Mouse (Mus musculus) hindbrain, embryonic 16.5 days (tissue): ENCODE data around the gene L3mbtl3. TPM values are rescaled to one million over a fixed set of nuclear protein-coding genes. Genes with fewer than 3 reads are reported as not detected.

Experiments
- ATAC-seq: fragments of 200-750 bp; cut with Nextera tagmentation; 2 replicates; pipeline ENCODE4 v1.8.0; 2017; ENCODE audit warnings: moderate TSS enrichment, moderate library complexity
- H3K27ac ChIP-seq: fragments of 300-500 bp; sonication (generic); 2 replicates; pipeline ENCODE4 v1.5.1; 2014; ENCODE audit warnings: low read depth, mild to moderate bottlenecking, control low read depth, low read length, moderate library complexity
- H3K27me3 ChIP-seq: fragments of 300-500 bp; sonication (generic); replicated peaks from 2 replicates; pipeline ENCODE4 v1.6.1; 2014; ENCODE audit warnings: low read length; ENCODE audit not compliant: control insufficient read depth, insufficient read depth
- H3K36me3 ChIP-seq: fragments of 300-500 bp; sonication (generic); 2 replicates; pipeline ENCODE4 v1.6.1; 2014; ENCODE audit warnings: mild to moderate bottlenecking, low read length, moderate library complexity, mixed read lengths; ENCODE audit not compliant: control insufficient read depth, insufficient read depth
- H3K4me1 ChIP-seq: fragments of 300-500 bp; sonication (generic); 2 replicates; pipeline ENCODE4 v1.6.1; 2014; ENCODE audit warnings: low read depth, low read length; ENCODE audit not compliant: control insufficient read depth, insufficient read depth
- H3K4me2 ChIP-seq: fragments of 300-500 bp; sonication (generic); 2 replicates; pipeline ENCODE4 v1.6.1; 2014; ENCODE audit warnings: mild to moderate bottlenecking, low read length, control low read depth, moderate library complexity
- H3K4me3 ChIP-seq: fragments of 300-500 bp; sonication (generic); 2 replicates; pipeline ENCODE4 v1.5.1; 2014; ENCODE audit warnings: mild to moderate bottlenecking, low read length, control low read depth, moderate library complexity
- H3K9ac ChIP-seq: fragments of 300-500 bp; sonication (generic); 2 replicates; pipeline ENCODE4 v1.6.1; 2014; ENCODE audit warnings: low read depth, mild to moderate bottlenecking, control low read depth, low read length, moderate library complexity
- H3K9me3 ChIP-seq: fragments of 300-500 bp; sonication (generic); 2 replicates; pipeline ENCODE4 v1.6.1; 2014; ENCODE audit warnings: mild to moderate bottlenecking, low read length, moderate library complexity; ENCODE audit not compliant: control insufficient read depth
- WGBS: fragments of 180-500 bp; shearing (Covaris S2); extraction: QIAGEN DNeasy Blood & Tissue Kit; methylation state at CpG from one replicate; pipeline ENCODE4 v1.1.7; 2014; 5-methylcytosine and 5-hydroxymethylcytosine counted together
- polyA plus RNA-seq: library from polyadenylated mRNA; unstranded; fragments of >200 nt; fragmentation: Nextera tagmentation; extraction: Ambion mirVana; gene quantifications from 2 replicates; pipeline ENCODE4 v1.2.1, GENCODE M21; 2015

The L3mbtl3 gene
- polyA plus RNA-seq, 1 experiment from 2014 or later = 24.5 TPM

DNA sequence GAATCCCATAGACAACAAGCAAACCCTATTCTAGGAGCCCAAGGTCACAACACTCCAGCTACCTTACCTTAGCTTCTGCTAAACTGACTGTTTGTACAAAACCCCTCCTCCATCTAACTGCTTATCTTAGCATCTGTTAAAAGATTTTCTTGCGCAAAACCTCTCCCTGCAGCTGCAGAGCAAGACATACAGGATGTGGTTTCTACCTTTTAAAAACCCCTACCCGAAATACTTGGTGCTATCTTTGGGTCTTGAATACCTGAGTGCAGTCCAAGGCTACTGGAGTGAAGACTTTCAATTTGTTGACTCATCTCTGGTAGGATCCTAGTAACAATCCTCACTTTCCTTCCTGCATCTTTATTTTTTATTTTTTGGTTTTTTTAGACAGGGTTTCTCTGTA lies 50.5 kb downstream of the L3mbtl3 start:
- H3K36me3 ChIP-seq = peaks cover 2% of the 10 kb centered on the region; the same call in 1 of the 2 replicates
- H3K4me1 ChIP-seq = no peaks in the 10 kb centered on the region
- H3K4me3 ChIP-seq = no peak overlapping the region
- 96% methylated on average over 2 of the region's 2 CpGs for WGBS
- no peak overlapping the region for H3K9ac ChIP-seq
- H3K4me2 ChIP-seq = no peak overlapping the region
- H3K9me3 ChIP-seq = no peaks in the 10 kb centered on the region
- no peak for ATAC-seq
- H3K27ac ChIP-seq = no peak overlapping the region
- H3K27me3 ChIP-seq = no peaks in the 10 kb centered on the region

- no peaks in the 10 kb centered on the region for H3K4me1 ChIP-seq
- H3K27me3 ChIP-seq = no peaks in the 10 kb centered on the region
- no peak overlapping the region for H3K4me3 ChIP-seq
- H3K36me3 ChIP-seq = peaks cover 2% of the 10 kb centered on the region; the same call in 1 of the 2 replicates
- no peak overlapping the region for H3K9ac ChIP-seq
- no peaks in the 10 kb centered on the region for H3K9me3 ChIP-seq
- ATAC-seq = no peak
- WGBS = 84% methylated on average over 7 of the region's 7 CpGs
- H3K4me2 ChIP-seq = no peak overlapping the region
- H3K27ac ChIP-seq = no peak overlapping the region
These were observed 53.3 kb downstream of the L3mbtl3 start for GRCm38 (mm10) chr10:26322344-26323051.

- WGBS = 89% methylated on average over 4 of the region's 4 CpGs
- no peaks in the 10 kb centered on the region for H3K27me3 ChIP-seq
- no peaks in the 10 kb centered on the region for H3K9me3 ChIP-seq
- no peak for ATAC-seq
- no peak overlapping the region for H3K4me3 ChIP-seq
- no peak overlapping the region for H3K9ac ChIP-seq
- no peaks in the 10 kb centered on the region; the same call in 1 of the 2 replicates for H3K36me3 ChIP-seq
- no peaks in the 10 kb centered on the region for H3K4me1 ChIP-seq
- H3K27ac ChIP-seq = no peak overlapping the region
- H3K4me2 ChIP-seq = no peak overlapping the region
These were observed 55.1 kb downstream of the L3mbtl3 start for GRCm38 (mm10) chr10:26320679-26321078.

DNA sequence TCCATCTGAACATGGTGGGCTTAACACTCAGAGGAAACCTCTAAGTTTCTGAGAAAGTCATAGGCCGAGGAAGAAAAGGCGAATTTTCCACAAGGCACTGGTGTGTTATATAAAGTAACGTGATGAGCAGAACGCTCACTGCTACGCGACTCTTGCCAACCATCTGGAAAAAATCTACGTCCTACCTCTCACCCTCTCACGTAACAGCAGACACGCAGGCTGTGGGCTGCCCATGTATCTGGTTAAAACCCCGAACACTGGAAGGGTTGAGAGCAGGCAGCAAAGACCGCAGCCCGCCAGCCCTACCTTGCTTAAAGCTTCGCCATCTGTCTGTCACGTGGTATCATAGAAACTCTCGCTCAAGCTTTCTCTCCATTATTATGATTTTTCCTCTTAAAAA lies 61.4 kb downstream of the L3mbtl3 start:
- 92% methylated on average over 15 of the region's 15 CpGs for WGBS
- Histone ChIP-seq H3K27me3 (no peaks in the 10 kb centered on the region), H3K4me2 (no peak overlapping the region), H3K36me3 (peaks cover 19% of the 10 kb centered on the region), H3K9me3 (no peaks in the 10 kb centered on the region), H3K4me3 (no peak overlapping the region), H3K27ac (no peak overlapping the region), H3K4me1 (no peaks in the 10 kb centered on the region), H3K9ac (no peak overlapping the region)
- ATAC-seq = no peak

DNA sequence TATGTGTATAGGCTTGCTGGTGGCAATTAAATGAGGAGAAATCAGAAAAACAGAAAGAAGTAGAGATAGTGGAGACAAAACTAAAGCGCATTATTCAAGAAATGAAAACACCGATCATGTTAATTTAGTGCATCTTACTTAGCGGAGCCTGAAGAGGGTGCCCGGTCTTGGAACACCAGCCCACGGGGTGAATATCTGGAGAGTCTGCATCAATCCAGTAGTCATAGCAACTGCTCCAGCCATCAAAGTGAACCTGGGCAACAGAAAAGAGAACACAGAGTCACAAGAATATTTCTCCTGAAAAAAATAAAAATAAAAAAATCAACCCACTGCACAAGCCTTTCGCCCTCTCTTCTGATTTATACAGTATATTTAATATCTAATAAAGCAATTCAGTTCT lies 72.3 kb downstream of the L3mbtl3 start:
- Histone ChIP-seq H3K27ac (no peak overlapping the region), H3K4me3 (no peak overlapping the region), H3K9ac (no peak overlapping the region), H3K4me2 (no peak overlapping the region), H3K9me3 (no peaks in the 10 kb centered on the region), H3K36me3 (peaks cover 3% of the 10 kb centered on the region; the same call in 1 of the 2 replicates), H3K27me3 (no peaks in the 10 kb centered on the region), H3K4me1 (no peaks in the 10 kb centered on the region)
- 87% methylated on average over 6 of the region's 6 CpGs for WGBS
- ATAC-seq = no peak

DNA sequence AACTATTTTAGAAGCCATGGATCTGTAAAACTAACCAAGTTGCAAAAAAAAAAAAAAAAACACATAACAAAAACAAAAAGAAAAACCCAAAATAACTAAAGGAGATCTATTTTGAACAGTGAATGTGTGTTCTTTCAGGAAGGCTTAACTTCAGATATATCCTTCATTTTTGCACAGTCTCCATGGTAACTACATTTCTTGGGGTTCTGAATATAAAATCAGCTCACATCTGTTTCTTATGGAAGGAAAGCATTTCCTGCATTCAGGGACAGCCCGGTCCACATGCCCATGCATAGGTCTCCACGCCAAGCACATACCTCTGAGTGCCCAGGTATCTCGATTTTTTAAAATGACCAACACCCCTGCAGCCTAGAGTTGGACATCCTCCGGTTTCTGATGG lies 73.4 kb downstream of the L3mbtl3 start:
- Histone ChIP-seq H3K4me2 (no peak overlapping the region), H3K9me3 (no peaks in the 10 kb centered on the region), H3K27ac (no peak overlapping the region), H3K36me3 (peaks cover 3% of the 10 kb centered on the region; the same call in 1 of the 2 replicates), H3K4me1 (no peaks in the 10 kb centered on the region), H3K9ac (no peak overlapping the region), H3K27me3 (no peaks in the 10 kb centered on the region), H3K4me3 (no peak overlapping the region)
- 94% methylated on average over 4 of the region's 4 CpGs for WGBS
- no peak for ATAC-seq

- no peak overlapping the region for H3K4me3 ChIP-seq
- H3K27me3 ChIP-seq = no peaks in the 10 kb centered on the region
- H3K9ac ChIP-seq = no peak overlapping the region
- no peaks in the 10 kb centered on the region for H3K9me3 ChIP-seq
- no peak overlapping the region for H3K27ac ChIP-seq
- ATAC-seq = peak; percentile 35; the same call in 1 of the 2 replicates
- H3K36me3 ChIP-seq = peaks cover 5% of the 10 kb centered on the region; the same call in 1 of the 2 replicates
- H3K4me1 ChIP-seq = no peaks in the 10 kb centered on the region
- WGBS = 87% methylated on average over 7 of the region's 7 CpGs
- no peak overlapping the region for H3K4me2 ChIP-seq
These were observed 78.1 kb downstream of the L3mbtl3 start for GRCm38 (mm10) chr10:26297626-26298025.

DNA sequence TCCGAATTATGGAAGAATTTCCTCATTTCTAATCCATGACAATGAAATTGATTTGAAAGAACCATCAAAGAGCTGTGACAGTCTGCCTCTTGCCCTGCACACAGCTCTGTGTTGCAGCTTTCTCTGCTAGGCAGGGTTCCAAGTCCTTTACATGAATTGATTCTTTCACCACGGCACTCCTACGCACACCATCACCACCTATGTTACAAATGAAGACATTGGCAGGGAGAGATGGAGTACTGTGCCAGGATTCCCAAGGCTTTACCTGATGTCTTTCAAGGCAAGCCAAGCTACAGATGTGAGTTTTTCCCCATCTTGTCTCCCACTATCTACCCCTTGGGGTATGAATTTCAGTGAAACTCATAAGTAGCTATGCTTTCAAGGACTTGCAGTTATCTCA lies 78.6 kb downstream of the L3mbtl3 start:
- ATAC-seq = peak; percentile 83
- no peak overlapping the region for H3K27ac ChIP-seq
- H3K27me3 ChIP-seq = no peaks in the 10 kb centered on the region
- 63% methylated on average over 3 of the region's 3 CpGs for WGBS
- H3K4me2 ChIP-seq = no peak overlapping the region
- H3K4me1 ChIP-seq = no peaks in the 10 kb centered on the region
- no peak overlapping the region for H3K4me3 ChIP-seq
- no peak overlapping the region for H3K9ac ChIP-seq
- no peaks in the 10 kb centered on the region for H3K9me3 ChIP-seq
- H3K36me3 ChIP-seq = peaks cover 9% of the 10 kb centered on the region; the same call in 1 of the 2 replicates

DNA sequence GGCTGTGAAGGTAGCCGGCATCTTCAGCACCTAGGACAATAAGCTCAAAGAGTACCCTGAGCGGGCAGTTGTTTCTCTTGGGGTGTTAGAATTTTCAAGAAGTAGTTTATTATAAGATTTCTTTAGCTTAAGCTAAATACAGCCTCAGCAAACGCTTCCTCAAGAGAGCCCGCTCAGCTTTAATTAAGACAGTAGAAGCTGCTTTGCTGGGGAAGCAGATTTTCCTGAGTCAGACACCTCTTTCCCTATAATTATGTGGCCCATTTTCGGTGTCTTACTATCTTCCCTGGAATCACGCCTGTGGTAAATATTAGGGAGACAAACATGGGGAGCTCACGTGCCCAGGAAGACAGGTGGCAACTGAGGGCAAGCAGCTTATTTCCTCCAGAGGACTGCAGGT lies 88.6 kb downstream of the L3mbtl3 start:
- no peak overlapping the region for H3K4me2 ChIP-seq
- no peak overlapping the region for H3K4me3 ChIP-seq
- H3K9me3 ChIP-seq = no peaks in the 10 kb centered on the region
- H3K36me3 ChIP-seq = no peaks in the 10 kb centered on the region
- WGBS = 89% methylated on average over 7 of the region's 7 CpGs
- no peak overlapping the region for H3K27ac ChIP-seq
- H3K4me1 ChIP-seq = no peaks in the 10 kb centered on the region
- no peaks in the 10 kb centered on the region for H3K27me3 ChIP-seq
- no peak overlapping the region for H3K9ac ChIP-seq
- ATAC-seq = no peak
